Mouse (Mus musculus) heart, embryonic 15.5 days (tissue): ENCODE measurements around the gene Smarce1. TPM values are rescaled to one million over a fixed set of nuclear protein-coding genes. Genes with fewer than 3 reads are reported as not detected.

Source experiments
- ATAC-seq: fragments of 200-750 bp; cut with Nextera tagmentation; replicated peaks from 2 replicates; pipeline ENCODE4 v1.8.0; 2017; ENCODE audit warnings: low read depth, moderate TSS enrichment; ENCODE audit not compliant: insufficient number of reproducible peaks, insufficient read depth, low FRiP score
- H3K27ac ChIP-seq: fragments of 300-500 bp; sonication (generic); 2 replicates; pipeline ENCODE4 v1.5.1; 2015; ENCODE audit warnings: mild to moderate bottlenecking, inconsistent platforms
- H3K27me3 ChIP-seq: fragments of 300-500 bp; sonication (generic); 2 replicates; pipeline ENCODE4 v1.6.1; 2015; ENCODE audit warnings: inconsistent platforms
- H3K36me3 ChIP-seq: fragments of 300-500 bp; sonication (generic); 2 replicates; pipeline ENCODE4 v1.6.1; 2015; ENCODE audit warnings: mild to moderate bottlenecking, inconsistent platforms
- H3K4me1 ChIP-seq: fragments of 300-500 bp; sonication (generic); replicated peaks from 2 replicates; pipeline ENCODE4 v1.6.1; 2015; ENCODE audit warnings: inconsistent platforms
- H3K4me2 ChIP-seq: fragments of 300-500 bp; sonication (generic); 2 replicates; pipeline ENCODE4 v1.6.1; 2015; ENCODE audit warnings: inconsistent platforms, mild to moderate bottlenecking, moderate library complexity
- H3K4me3 ChIP-seq: fragments of 300-500 bp; sonication (generic); 2 replicates; pipeline ENCODE4 v1.5.1; 2015; ENCODE audit warnings: mild to moderate bottlenecking, inconsistent platforms
- H3K9ac ChIP-seq: fragments of 300-500 bp; sonication (generic); 2 replicates; pipeline ENCODE4 v1.6.1; 2015; ENCODE audit warnings: mild to moderate bottlenecking, inconsistent platforms
- H3K9me3 ChIP-seq: fragments of 300-500 bp; sonication (generic); replicated peaks from 2 replicates; pipeline ENCODE4 v1.6.1; 2016; ENCODE audit warnings: inconsistent platforms
- WGBS: fragments of 180-500 bp; shearing (Covaris S2); methylation state at CpG from one replicate; pipeline ENCODE4 v1.1.7; 2015; ENCODE audit warnings: mixed read lengths; 5-methylcytosine and 5-hydroxymethylcytosine counted together
- polyA plus RNA-seq: library from polyadenylated mRNA; unstranded; fragments of >200 nt; fragmentation: Nextera tagmentation; extraction: Ambion mirVana; gene quantifications from 2 replicates; pipeline ENCODE4 v1.2.1, GENCODE M21; 2015

Smarce1 gene
- polyA plus RNA-seq, 1 experiment from 2014 or later = 136 TPM

DNA sequence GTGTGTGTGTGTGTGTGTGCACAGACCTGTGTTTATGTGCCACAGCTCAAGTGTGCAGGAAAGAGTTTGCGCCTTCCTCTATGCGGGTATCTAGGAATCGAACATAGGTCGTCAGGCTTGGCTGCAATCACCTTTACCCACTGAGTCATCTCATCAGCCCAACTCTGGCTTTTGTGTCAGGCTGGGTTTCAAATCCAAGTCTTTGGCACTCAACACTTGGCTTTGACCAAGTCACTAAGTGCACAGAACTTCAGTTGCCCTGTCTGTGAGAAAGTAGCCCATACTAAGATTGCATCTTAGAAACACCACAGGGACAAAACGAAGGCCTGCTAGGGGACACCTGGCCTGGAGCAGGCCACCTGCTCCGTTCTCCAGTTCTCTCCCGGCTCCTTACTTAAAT, 63.2 kb downstream of the Smarce1 start:
- no peak for ATAC-seq
- H3K4me3 ChIP-seq = no peak overlapping the region
- H3K9ac ChIP-seq = no peak overlapping the region
- no peaks in the 10 kb centered on the region for H3K27me3 ChIP-seq
- H3K27ac ChIP-seq = no peak overlapping the region
- no peaks in the 10 kb centered on the region for H3K4me1 ChIP-seq
- H3K4me2 ChIP-seq = no peak overlapping the region
- H3K9me3 ChIP-seq = no peaks in the 10 kb centered on the region
- H3K36me3 ChIP-seq = no peaks in the 10 kb centered on the region
- 84% methylated on average over 7 of the region's 7 CpGs for WGBS

- ATAC-seq = no peak
- 93% methylated on average over 7 of the region's 7 CpGs for WGBS
- no peaks in the 10 kb centered on the region for H3K36me3 ChIP-seq
- no peak overlapping the region for H3K9ac ChIP-seq
- H3K4me3 ChIP-seq = no peak overlapping the region
- no peaks in the 10 kb centered on the region for H3K27me3 ChIP-seq
- no peaks in the 10 kb centered on the region for H3K4me1 ChIP-seq
- H3K4me2 ChIP-seq = no peak overlapping the region
- H3K9me3 ChIP-seq = no peaks in the 10 kb centered on the region
- no peak overlapping the region for H3K27ac ChIP-seq
These were observed 64.6 kb downstream of the Smarce1 start for GRCm38 (mm10) chr11:99166241-99166640.

DNA sequence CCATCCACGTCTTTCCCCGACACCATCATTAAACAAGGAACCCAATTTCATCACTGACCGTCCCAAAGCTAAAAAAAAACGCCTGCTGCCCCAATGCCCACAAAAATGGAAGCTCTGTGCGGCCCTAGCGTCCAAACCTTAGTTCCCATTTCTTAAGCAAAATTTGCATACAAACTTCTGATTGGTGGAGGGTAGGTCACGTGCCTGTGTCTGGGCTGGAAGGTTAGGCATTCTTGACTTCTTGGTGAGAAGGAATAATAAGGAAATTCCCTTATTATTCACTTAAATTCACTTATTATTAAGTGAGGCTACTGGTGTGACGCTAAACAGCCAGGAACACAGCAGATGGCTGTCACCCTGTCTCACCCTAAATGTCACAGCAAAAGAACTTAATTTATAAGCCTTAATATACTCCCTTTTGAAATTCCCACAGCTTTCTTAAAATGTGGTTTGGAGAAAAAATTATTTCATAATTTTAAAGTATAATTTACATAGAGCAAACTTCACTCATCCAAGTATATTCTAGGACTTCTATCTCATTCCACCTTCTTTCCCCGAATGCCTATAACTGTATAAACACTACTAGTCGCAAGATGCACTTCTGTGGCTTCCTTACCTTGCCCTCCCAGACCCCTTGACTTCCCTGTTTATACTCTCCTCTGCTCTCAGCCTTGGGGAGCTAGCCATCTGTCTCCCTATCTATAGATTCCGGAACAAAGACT, 65.6 kb downstream of the Smarce1 start:
- WGBS = 70% methylated on average over 11 of the region's 11 CpGs
- no peak overlapping the region for H3K27ac ChIP-seq
- H3K4me3 ChIP-seq = no peak overlapping the region
- no peaks in the 10 kb centered on the region for H3K36me3 ChIP-seq
- H3K27me3 ChIP-seq = no peaks in the 10 kb centered on the region
- no peak overlapping the region for H3K4me2 ChIP-seq
- ATAC-seq = no peak
- no peaks in the 10 kb centered on the region for H3K9me3 ChIP-seq
- H3K4me1 ChIP-seq = no peaks in the 10 kb centered on the region
- no peak overlapping the region for H3K9ac ChIP-seq

DNA sequence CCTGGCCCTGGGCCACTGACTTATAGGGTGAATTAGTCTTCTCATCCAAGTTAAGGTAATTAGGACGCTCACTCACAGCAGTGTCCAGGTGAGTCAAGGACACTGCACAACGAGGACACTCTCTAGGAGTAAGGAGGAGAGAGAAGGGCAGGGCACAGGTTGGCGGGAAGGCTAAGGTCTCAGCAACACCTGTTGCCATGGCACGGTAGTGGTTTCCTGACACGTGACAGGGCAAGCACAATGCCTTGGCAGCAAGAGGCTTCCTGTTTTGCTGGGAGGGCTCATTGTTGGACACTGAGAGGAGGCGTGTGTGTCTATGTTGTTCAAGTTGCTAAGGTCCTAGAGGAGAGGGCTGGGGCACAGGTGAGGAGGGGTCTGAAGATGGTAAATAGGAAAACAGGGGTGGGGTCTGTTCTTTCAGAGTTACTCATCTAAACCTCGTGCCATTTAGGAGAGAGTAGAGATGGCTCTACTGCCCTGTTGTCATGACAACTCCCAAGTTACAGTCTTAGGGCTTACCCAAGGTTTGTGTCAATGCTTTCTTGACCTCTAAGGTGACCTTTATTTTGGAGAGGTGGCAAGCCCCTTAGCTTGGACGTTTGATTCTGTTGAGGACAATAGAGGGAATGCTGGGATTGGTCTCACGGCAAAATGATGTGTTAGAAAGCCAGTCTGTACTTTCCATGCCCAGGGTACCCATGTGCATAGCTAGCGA, 67.7 kb downstream of the Smarce1 start:
- Histone ChIP-seq H3K27me3 (no peaks in the 10 kb centered on the region), H3K4me3 (no peak overlapping the region), H3K27ac (no peak overlapping the region), H3K4me1 (no peaks in the 10 kb centered on the region), H3K9me3 (no peaks in the 10 kb centered on the region), H3K4me2 (no peak overlapping the region), H3K9ac (no peak overlapping the region), H3K36me3 (no peaks in the 10 kb centered on the region)
- 76% methylated on average over 10 of the region's 10 CpGs for WGBS
- no peak; the same call in 1 of the 2 replicates for ATAC-seq

DNA sequence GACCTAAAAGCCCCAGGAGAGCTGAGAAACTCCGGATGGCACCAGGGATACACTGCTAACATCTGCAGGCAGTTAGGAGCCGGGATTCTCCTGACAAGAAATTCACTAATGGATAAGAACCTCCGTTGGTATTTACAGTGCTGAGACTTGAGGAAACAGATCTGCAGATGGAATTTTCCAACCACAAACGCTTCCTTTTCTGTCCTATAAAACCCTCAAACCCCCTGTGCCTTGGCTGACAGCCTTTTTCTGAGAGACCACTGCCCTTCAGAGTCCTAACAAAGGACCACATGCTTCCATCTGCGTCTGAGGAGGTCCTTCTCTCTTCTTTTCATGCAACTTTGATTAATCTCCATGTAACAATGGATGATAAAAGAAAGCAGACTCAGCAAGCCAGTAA, 69.2 kb downstream of the Smarce1 start:
- Histone ChIP-seq H3K4me3 (no peak overlapping the region), H3K9me3 (no peaks in the 10 kb centered on the region), H3K27me3 (no peaks in the 10 kb centered on the region), H3K4me1 (no peaks in the 10 kb centered on the region), H3K9ac (no peak overlapping the region), H3K36me3 (no peaks in the 10 kb centered on the region), H3K4me2 (no peak overlapping the region), H3K27ac (no peak overlapping the region)
- ATAC-seq = no peak
- WGBS = 42% methylated on average over 5 of the region's 5 CpGs

DNA sequence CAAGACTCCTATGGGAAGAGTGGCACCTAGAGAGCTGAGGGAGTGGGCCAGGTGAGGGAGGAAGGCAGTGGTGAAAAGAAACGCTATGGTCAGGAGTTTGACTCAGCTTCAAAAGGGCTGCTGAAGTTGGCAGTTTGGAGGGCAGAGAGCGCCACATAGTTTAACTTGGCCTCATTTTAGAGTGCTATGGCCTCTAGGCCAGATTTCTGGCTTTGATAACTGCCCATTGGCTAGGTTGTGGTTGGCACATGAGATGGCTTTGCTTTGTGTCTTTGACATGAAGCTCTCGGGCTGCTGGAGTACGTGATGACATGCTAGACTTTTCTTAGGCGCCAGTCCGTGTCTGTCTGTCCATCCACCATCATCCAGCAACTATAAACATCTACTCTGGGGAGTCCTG, 70.6 kb downstream of the Smarce1 start:
- no peak for ATAC-seq

More for the DNA sequence above, 70.6 kb downstream of the Smarce1 start:
- no peaks in the 10 kb centered on the region for H3K36me3 ChIP-seq
- H3K9ac ChIP-seq = no peak overlapping the region
- no peaks in the 10 kb centered on the region for H3K27me3 ChIP-seq
- H3K4me3 ChIP-seq = no peak overlapping the region
- peaks cover under 1% of the 10 kb centered on the region for H3K4me1 ChIP-seq
- no peaks in the 10 kb centered on the region for H3K9me3 ChIP-seq
- no peak overlapping the region for H3K27ac ChIP-seq
- H3K4me2 ChIP-seq = no peak overlapping the region
- WGBS = 79% methylated on average over 6 of the region's 6 CpGs

Other genes starting within 250 kb of the Smarce1 start
- 3.6 and 4.4 TPM in 2 replicates for gene Gjd3, start 248.0 kb downstream of the Smarce1 start, polyA plus RNA-seq
- gene Top2a, start 206.8 kb downstream of the Smarce1 start, polyA plus RNA-seq = 149 and 159 TPM in 2 replicates
- 344 and 469 TPM in 2 replicates for gene Igfbp4, start 189.8 kb downstream of the Smarce1 start, polyA plus RNA-seq
- gene Tns4, start 141.7 kb downstream of the Smarce1 start, polyA plus RNA-seq = 0.08 and 0.27 TPM in 2 replicates
- gene Ccr7, start 75.9 kb downstream of the Smarce1 start, polyA plus RNA-seq = 0.34 and 0.67 TPM in 2 replicates
- 2.1 and 3.1 TPM in 2 replicates for gene Krt222, start 13.1 kb upstream of the Smarce1 start, polyA plus RNA-seq
- gene Krt24, start 54.2 kb upstream of the Smarce1 start, polyA plus RNA-seq = not detected in 2 replicates
- not detected in 2 replicates for gene Krt25, start 91.9 kb upstream of the Smarce1 start, polyA plus RNA-seq
- not detected in 2 replicates for gene Krt26, start 106.9 kb upstream of the Smarce1 start, polyA plus RNA-seq
- not detected in 2 replicates for gene Krt27, start 120.1 kb upstream of the Smarce1 start, polyA plus RNA-seq
- gene Krt28, start 143.9 kb upstream of the Smarce1 start, polyA plus RNA-seq = not detected in 2 replicates
- gene Krt10, start 158.3 kb upstream of the Smarce1 start, polyA plus RNA-seq = 11.8 and 18.2 TPM in 2 replicates
- gene Krt12, start 191.2 kb upstream of the Smarce1 start, polyA plus RNA-seq = not detected in 2 replicates
- 0.43 and 0.68 TPM in 2 replicates for gene Krt20, start 207.1 kb upstream of the Smarce1 start, polyA plus RNA-seq